Mouse (Mus musculus) ovary, postnatal 36 days (tissue): Measurements from ENCODE around the gene Dop1b.
"Not testable (repeated sequence)": the region's sequence is repeated elsewhere in the genome, so short reads cannot be mapped to it uniquely, and the experiment has no call there.

ENCODE experiments used
- DNase-seq: peaks from one replicate; pipeline ENCODE4 v3.0.0; 2022; ENCODE audit warnings: low spot score, mixed read lengths

Gene Dop1b

GRCm38 (mm10) chr16:93711411-93712188, at the start of gene Dop1b:
Gene Dop1b, plus strand, starts transcription at chr16:93711904.
- DNase-seq: peak; percentile 100

DNA sequence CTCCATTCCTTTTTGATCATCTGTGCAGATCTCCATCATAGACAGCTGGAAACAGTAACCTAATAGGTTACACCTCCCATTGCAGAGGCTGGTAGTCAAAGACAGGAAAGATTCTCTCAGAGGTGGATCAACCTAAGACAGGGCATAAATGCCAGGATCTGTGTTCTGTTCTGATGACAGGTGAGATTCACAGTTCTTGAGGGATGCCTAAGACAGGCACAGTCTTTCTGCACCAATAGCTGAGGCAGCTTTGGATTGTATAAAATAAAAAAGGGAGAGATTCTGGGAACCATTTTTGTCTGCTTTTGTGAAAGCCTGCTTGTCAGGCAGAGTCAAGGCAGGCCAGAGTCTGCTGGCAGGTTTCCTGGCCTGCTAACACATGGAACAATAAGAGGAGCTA, 43.7 kb upstream of the Dop1b start:
- DNase-seq: no peak

GRCm38 (mm10) chr16:93669521-93669920, 42.2 kb upstream of the Dop1b start:
- DNase-seq: no peak

DNA sequence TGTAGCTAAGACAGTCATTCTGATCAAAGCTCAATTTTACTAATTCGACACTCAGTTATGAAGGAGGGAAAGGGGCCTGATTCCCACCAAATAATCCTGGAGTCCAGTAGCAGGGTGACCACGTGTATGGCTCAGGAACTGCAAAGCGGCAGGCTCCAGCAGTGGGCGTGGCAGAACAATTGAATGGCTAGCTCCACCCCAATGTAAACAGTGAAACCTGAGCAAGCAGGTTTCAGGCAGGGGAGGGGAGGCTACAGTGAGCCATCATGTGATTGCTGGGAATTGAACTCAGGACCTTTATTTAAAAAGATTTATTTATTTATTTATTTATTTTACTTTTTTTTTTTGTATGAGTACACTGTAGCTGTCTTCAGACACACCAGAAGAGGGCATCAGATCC, 41.2 kb upstream of the Dop1b start:
- DNase-seq: not testable (repeated sequence)

DNA sequence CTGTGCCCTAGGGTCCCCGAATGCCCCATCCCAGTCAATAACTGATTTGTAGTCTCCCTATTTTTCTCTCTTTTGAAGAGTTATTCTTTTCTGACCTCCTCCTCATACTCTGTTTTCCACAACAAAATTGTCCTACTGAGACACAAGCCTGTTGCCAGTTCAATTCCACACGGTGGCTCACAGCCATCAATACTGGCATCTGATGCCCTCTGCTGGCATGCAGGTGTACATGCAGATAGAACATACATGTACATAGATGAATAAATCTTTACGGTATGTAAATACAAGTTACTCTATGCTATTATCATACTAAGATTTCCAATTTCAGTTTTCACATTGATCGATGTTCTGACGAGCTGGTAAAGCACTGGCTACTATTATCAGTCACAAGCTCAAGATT, 40.6 kb upstream of the Dop1b start:
- DNase-seq: no peak

DNA sequence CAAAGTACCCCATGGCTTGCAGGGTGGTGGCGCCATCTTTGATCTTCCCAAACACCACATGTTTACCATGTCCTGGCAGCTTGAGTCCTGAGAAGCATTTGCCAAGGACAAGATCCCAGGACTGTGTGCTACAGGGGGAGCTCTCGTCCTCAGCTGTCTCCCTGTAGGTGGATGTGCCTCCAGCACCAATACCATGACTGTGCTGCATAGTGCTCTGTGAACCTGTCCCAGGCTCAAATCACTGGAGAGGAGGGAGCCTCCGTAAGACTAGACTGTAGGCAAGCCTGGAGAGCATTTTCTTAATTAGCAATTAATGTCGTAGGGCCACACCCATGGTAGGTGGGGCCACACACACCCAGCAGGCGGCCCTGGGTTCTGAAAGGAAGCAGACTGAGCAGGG, 35.3 kb upstream of the Dop1b start:
- DNase-seq: no peak

DNA sequence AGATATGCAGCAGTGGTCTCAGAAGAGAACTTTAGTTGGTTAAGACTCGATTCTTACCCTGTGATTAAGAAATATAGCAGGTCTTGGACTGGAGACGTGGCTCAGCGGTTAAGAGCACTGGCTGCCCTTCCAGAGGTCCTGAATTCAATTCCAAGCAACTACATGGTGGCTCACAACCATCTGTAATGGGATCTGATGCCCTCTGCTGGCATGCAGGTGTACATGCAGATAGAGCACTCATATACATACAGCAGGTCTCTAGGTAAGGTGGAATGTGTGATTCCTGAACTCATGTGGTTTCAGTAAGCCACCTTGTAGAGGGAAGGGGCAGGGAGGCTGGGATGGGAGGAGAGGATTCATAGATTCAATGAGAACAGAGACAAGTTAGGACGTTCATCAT, 33.5 kb upstream of the Dop1b start:
- no peak for DNase-seq

GRCm38 (mm10) chr16:93679165-93679564, 32.5 kb upstream of the Dop1b start:
- DNase-seq: no peak

DNA sequence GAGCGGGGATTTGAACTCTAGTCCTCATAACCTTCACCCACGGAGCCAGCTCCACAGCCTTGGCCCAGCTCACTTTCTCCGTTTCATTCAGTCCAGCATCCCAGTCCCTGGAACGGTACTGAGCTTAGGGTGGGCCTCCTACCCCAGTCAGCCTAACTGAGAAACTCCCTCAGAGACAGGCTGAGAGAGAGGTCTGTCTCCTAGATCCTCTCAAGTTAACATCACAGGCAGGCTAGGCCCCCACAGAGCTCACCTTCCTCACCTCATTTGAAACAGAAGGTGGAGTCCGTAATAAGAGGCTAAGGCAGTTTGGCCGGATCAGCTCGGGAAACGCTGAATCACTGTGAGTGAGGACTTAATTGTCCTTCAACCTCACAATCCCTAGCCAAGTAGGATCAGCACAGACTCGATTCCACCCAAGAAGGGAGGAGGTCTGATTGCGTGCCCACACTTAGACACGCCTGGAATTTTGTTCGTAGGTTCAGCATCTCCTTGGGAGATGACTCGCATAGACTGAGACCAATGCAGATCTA, 29.5 kb upstream of the Dop1b start:
- DNase-seq: no peak

DNA sequence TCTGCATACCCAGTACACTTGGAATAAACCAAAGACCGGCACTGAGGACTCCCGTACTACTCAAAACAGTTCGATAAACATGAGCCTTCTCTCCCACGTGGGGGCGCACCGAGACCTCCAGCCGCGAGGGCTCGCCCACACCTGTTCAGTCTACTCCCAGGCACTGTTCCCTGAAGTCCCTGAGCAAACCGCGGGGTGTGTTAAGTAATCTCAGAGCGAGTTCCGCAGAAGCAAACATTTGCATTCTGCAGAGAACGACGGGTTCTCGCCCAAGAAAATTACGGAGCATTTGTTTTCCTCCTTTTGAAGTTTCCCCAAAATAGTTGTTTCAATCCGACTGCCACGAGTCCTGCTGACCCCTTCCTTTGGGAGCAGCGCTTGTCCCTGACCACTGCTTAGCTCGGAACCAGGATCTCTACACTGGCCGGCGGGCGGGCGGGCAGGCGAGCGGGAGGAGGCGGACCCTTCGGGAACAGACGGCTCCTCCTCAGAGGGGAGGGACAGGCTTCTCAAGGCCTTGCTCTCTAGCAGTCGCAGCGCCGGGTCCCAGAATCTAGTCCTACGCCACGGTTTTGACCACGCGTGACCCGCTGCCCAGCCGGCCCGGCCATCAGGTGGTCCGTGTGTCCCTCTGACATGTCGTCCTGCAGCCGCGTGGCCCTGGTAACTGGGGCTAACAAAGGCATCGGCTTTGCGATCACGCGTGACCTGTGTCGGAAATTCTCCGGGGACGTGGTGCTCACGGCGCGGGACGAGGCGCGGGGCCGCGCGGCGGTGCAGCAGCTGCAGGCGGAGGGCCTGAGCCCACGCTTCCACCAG, 28.8 kb upstream of the Dop1b start, which contains the start of gene Cbr3:
TSS of gene Cbr3 (plus strand) at position 527 of the 819 bp plus-strand sequence.
- DNase-seq: peak; percentile 72

- peak; percentile 42 for DNase-seq
Observed at GRCm38 (mm10) chr16:93683508-93684236, 28.0 kb upstream of the Dop1b start.

DNA sequence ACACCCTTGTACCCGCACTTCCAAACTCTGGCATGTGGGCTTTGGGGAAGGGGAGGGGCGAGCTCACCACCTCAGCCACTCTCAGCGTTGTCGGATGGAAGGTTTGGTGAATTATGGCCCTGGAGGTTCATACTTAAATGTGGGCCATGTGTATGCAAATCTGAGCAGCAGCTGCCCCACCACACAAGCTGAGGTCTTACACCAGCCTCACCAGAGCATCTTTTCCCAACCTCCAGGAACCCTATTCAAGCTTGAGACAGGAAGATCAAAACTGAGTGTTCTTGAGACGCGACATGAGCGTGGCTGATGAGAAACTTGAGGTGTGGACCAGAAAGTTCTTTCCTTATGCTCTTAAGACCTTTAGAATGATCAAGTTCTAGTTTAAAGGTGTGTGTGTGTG, 27.3 kb upstream of the Dop1b start:
- no peak for DNase-seq

- DNase-seq: not testable (repeated sequence)
Observed at GRCm38 (mm10) chr16:93685783-93686182, 25.9 kb upstream of the Dop1b start.

DNA sequence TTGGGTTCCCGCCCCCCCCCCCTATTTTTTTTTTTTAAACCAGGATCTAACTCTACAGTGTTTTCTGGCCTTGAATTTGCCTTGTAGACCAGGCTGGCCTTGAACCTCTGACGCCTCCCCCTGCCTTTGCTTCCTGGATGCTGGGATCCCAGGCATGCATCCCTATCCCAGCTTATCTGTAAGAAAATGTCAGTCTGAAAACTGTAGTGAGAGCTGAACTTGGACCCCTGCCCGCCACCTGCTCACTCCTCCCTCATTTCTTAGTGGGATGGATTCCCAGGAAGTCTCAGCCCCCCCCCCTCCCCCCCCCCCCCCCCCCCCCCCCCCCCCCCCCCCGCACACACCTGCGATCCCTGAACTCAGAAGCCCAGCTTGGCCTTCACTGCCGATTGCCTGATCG, 25.3 kb upstream of the Dop1b start:
- peak; percentile 8 for DNase-seq

- DNase-seq: no peak
Observed at GRCm38 (mm10) chr16:93686945-93687344, 24.8 kb upstream of the Dop1b start.

DNA sequence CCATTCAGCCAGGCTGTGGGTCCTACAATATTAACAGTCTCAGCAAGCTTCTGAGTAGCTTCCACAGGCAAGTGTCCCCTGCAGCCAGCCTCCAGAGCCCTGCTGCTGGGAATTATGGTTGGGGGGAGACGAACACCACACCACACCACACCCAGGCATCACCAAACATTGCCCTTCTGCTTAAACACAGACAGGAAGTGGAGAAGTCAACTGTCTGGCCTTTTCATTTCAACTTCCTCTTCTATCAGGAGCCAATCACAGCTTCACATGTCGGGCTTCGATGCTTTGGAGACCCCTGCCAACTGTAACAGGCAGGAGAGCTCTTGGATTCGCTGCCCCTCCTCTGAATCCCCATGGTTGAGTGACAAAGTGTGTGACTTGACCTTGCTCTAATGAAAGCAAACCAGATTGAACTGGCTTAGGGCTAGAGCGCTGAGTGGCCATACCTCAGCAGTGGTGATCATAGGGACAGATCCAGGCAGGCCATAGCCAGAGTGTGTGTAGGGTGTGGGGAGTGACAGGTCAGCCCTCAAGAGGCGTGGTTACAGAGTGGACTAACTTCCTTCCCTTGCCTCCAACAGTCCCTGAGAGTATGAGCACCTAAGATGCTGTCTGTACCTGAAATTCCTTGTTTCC, 20.4 kb upstream of the Dop1b start:
- no peak for DNase-seq

GRCm38 (mm10) chr16:93692744-93693143, 19.0 kb upstream of the Dop1b start:
- no peak for DNase-seq

DNA sequence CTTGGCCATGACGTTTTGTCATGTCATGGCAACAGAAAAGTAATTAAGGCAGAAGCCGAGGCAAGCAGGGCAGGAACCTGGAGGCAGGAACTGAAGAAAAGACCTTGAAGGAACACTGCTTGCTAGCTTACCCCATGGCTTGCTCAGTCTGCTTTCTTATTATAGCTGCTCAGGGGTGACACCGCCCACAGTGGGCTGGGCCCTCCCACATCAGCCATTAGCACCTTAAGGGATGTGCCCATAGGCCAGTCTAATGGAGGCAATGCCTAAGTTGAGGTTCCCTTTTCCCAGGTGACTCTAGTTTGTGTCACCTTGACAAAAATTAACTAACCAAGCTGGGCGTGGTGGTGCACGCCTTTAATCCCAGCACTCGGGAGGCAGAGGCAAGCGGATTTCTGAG, 4.6 kb upstream of the Dop1b start:
- no peak for DNase-seq

DNA sequence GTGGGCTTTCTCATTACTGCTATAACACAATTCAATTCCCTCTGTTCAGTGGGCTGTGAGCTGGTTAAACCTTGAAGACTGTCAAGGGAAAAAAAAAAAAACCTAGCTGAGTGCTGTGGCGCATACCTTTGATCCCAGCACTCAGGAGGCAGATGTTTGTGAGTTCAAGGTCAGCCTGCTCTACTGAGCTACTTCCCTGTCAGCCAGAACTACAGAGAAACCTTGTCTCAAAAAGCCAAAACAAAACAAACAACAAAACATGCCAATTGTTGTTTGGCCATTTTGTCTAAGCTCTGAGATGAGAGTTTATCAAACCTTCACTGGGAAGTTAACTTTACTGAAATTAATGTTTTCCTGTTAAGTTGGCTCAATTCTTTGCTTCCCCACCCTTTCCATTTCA, 2.5 kb upstream of the Dop1b start:
- no peak for DNase-seq

DNA sequence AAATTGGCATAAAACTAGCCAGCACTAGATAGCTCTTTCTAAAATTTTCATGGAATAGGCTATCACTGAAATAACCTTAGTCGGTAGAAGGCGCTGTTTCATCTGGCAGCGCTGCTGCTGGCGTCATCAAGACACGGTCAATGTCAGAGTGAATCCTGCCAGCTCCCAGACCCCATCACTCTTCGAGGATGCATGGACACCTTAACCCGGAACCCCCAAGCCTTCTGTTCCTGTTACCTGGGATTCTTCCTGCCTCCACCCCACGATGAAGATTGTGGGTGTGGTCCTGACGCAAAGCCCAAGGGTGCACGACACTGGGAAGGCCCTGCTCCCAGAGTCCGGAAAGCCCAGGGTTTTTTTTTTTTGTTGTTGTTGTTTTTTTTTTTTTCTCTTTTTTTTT, 780 bp upstream of the Dop1b start:
- peak; percentile 60 for DNase-seq

GRCm38 (mm10) chr16:93712189-93712885, 633 bp downstream of the Dop1b start:
- no peak for DNase-seq
